Mouse (Mus musculus) kidney, postnatal 14 days (tissue): ENCODE data around the gene Jag2.

Experiments used
- DNase-seq: peaks from one replicate; pipeline ENCODE4 v3.0.0; 2022; ENCODE audit warnings: mixed read lengths

The Jag2 gene

GRCm38 (mm10) chr12:112866467-112867080 is 63.0 kb downstream of the Jag2 start:
- DNase-seq, result peak; percentile 52

- no peak for DNase-seq
Observed at GRCm38 (mm10) chr12:112864804-112865203, 64.8 kb downstream of the Jag2 start.

- no peak for DNase-seq
Observed at GRCm38 (mm10) chr12:112861911-112862321, 67.7 kb downstream of the Jag2 start.

DNA sequence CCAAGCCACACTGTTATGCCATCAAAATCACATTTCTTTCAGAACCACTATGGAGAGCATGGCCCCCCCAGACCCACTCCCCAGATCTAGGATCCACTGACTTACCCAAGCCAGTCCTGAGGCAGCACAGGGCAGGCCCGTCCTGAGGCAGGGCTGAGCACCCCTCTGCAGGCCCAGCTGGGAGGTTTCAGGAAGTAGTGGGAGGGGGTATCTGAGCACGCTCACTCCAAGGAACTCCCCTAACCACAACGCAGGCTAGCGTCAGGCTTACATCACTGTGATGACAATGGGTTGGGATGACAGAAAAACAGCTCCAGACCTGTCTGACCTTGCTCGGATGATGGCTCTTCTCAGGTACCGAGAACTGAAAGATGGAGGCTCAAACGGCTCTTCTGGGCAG is 68.8 kb downstream of the Jag2 start:
- no peak for DNase-seq

- DNase-seq, result no peak
Observed at GRCm38 (mm10) chr12:112859930-112860329, 69.6 kb downstream of the Jag2 start.

GRCm38 (mm10) chr12:112858581-112859336 is 70.8 kb downstream of the Jag2 start:
- no peak for DNase-seq
